Mouse (Mus musculus): ENCODE results near the gene Il5. TPM values are rescaled to one million over a fixed set of nuclear protein-coding genes. Genes with fewer than 3 reads are reported as not detected.

Il5 gene
- polyA plus RNA-seq, 1 experiment: not detected

DNA sequence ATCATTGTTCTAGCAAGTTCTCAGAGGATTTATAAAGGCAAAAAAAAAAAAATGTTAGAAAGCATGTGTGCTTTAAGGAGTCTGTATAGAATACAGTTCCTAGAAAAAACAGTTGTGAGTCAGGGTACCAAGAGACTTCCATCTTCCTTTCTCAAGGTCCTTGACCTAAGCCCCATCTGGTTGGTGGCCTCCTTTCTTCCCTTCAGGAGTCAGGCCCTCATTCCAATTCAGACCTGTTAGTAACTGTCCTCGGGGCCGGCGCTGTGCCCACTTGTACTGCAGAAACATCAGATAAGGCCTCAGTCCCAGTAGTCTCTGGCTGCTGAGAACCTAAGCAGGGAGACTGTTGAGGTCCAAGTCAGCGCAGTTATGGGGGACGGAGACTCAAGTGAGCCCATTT, 52.5 kb downstream of the Il5 start, which contains the start of gene Gm17334:
Gene Gm17334, minus strand, starts transcription at position 101 of the 400 bp plus-strand sequence.
- Histone ChIP-seq H3K4me3 (ENCODE audit: insufficient read depth, low read depth, low read length) (no peak within 1 kb of the TSS), H3K4me1 (ENCODE audit: control insufficient read depth, insufficient read depth, low read length) (peaks cover 4% of the 10 kb centered on the region; the same call in 1 of the 2 replicates), H3K27ac (ENCODE audit: insufficient read depth, low read depth, low read length) (no peak within 1 kb of the TSS)
- 97% methylated on average over 5 of the region's 5 CpGs for WGBS
- TF ChIP-seq CTCF (IDR thresholded peaks at IDR 0.05; ENCODE audit: insufficient read depth, low read depth, low read length): no peak
- no peak for TF ChIP-seq POLR2A (IDR thresholded peaks at IDR 0.05; ENCODE audit: insufficient read depth, low read depth, low read length)

DNA sequence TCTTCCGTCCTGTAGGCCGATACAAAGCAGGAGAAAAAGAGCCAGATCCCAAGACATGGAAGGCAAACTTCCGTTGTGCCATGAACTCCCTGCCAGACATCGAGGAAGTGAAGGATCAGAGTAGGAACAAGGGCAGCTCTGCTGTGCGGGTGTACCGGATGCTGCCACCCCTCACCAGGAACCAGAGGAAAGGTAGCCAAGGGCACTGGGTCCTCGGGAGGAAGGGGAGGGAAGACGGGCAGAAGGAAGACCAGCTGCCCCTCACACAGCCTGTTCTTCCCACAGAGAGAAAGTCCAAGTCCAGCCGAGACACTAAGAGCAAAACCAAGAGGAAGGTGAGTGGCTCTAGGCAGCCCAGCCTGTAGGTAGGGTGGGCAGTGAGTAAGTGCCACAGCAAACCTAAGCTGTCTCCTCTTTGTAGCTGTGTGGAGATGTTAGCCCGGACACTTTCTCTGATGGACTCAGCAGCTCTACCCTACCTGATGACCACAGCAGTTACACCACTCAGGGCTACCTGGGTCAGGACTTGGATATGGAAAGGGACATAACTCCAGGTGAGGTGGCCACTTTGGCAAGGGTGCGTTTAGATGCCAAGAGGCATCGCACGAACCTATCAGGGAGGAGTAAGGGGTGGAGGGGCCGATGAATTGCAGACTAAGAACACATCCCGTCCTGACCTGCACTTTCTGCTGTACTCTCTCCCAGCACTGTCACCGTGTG, 53.2 kb downstream of the Il5 start:
- TF ChIP-seq CTCF (IDR thresholded peaks at IDR 0.05; ENCODE audit: insufficient read depth, low read depth, low read length): no peak
- no peak for TF ChIP-seq POLR2A (IDR thresholded peaks at IDR 0.05; ENCODE audit: insufficient read depth, low read depth, low read length)
- WGBS: 93% methylated on average over 16 of the region's 16 CpGs
- Histone ChIP-seq H3K27ac (ENCODE audit: insufficient read depth, low read depth, low read length) (no peak overlapping the region), H3K4me3 (ENCODE audit: insufficient read depth, low read depth, low read length) (no peak overlapping the region), H3K4me1 (ENCODE audit: control insufficient read depth, insufficient read depth, low read length) (peaks cover 4% of the 10 kb centered on the region; the same call in 1 of the 2 replicates)

Other genes starting within 250 kb of the Il5 start
- not detected in 2 replicates for gene Gm9945, start 240.6 kb upstream of the Il5 start, polyA plus RNA-seq (2012; ENCODE audit: insufficient read depth, insufficient read length, low replicate concordance, missing spikeins)
- not detected in 2 replicates for gene Sowaha, start 240.5 kb upstream of the Il5 start, polyA plus RNA-seq (2012; ENCODE audit: insufficient read depth, insufficient read length, low replicate concordance, missing spikeins)
- 232 TPM in 1 of 2 replicates, not detected in the other for gene Sept8, start 201.5 kb upstream of the Il5 start, polyA plus RNA-seq (2012; ENCODE audit: insufficient read depth, insufficient read length, low replicate concordance, missing spikeins)
- gene Kif3a, start 153.4 kb upstream of the Il5 start, polyA plus RNA-seq (2012; ENCODE audit: insufficient read depth, insufficient read length, low replicate concordance, missing spikeins): not detected in 2 replicates
- not detected in 2 replicates for gene Il4, start 102.1 kb upstream of the Il5 start, polyA plus RNA-seq (2012; ENCODE audit: insufficient read depth, insufficient read length, low replicate concordance, missing spikeins)
- gene Il13, start 86.1 kb upstream of the Il5 start, polyA plus RNA-seq (2012; ENCODE audit: insufficient read depth, insufficient read length, low replicate concordance, missing spikeins): not detected in 2 replicates
- 76.9 TPM in 1 of 2 replicates, not detected in the other for gene Rad50, start 13.5 kb upstream of the Il5 start, polyA plus RNA-seq (2012; ENCODE audit: insufficient read depth, insufficient read length, low replicate concordance, missing spikeins)
- gene Irf1, start 49.2 kb downstream of the Il5 start, polyA plus RNA-seq (2012; ENCODE audit: insufficient read depth, insufficient read length, low replicate concordance, missing spikeins): not detected in 2 replicates
- gene Gm17334, start 52.4 kb downstream of the Il5 start, polyA plus RNA-seq (2012; ENCODE audit: insufficient read depth, insufficient read length, low replicate concordance, missing spikeins): not detected in 2 replicates
- gene Gm12216, start 138.5 kb downstream of the Il5 start, polyA plus RNA-seq (2012; ENCODE audit: insufficient read depth, insufficient read length, low replicate concordance, missing spikeins): not detected in 2 replicates
- gene Slc22a5, start 170.9 kb downstream of the Il5 start, polyA plus RNA-seq (2012; ENCODE audit: insufficient read depth, insufficient read length, low replicate concordance, missing spikeins): not detected in 2 replicates